In the genomic region with DNA sequence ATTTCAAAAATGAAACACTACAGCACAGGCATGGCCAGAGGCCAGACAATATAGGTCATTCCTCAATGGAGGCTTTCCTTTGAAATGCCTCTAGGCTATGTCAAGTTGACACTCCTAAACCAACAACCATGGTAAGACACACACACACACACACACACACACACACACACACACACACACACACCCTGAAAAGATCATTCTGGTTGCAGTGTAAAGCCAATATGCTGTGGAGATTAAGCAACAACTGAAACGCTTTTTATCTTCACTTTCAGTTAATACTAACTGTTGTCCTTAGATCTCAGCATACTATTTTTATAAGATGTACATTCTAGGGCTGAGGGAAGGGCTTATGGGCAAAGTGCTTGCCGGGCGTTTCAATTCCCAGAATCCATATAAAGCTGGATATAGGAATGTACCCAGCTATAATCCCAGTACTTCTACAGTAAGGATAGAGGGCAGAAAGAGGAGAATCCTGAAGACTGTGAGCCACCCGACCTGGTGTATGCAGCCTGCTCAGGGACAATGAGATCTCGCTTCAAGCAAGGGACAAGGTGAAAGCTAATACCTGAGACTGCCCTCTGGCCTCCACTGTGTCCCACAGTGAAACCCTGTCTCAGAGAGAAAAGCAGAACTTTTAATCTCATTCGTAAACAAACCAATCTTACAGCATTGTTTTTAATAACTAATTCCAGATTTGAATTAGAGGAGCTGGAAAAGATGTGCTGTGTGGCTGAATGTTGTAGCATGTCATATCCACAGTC, we compare ENCODE assay signal across 16 mouse cellular contexts. TPM values are rescaled to one million over a fixed set of nuclear protein-coding genes. Genes with fewer than 3 reads are reported as not detected.
A peak's percentile ranks its signal among the peaks of the same experiment; 100 is the strongest.
DNase-seq lines count a peak whose midpoint lies in the region; ATAC-seq and TF ChIP-seq lines count a peak whose summit lies in the region.
"Had no signal": no experiment of that assay in that cellular context is flagged by ENCODE, and none has a peak within 500 bp of the region (broad histone marks: within the 10 kb centered on the region; RNA-seq: fewer than 3 reads in every experiment).

No protein-coding gene starts in this region.

- peaks cover 32% of the 10 kb centered on the region for H3K79me2 ChIP-seq in MEL (ENCODE audit: control insufficient read depth, insufficient read depth, low read length, poor library complexity)

- 81% methylated on average over 6 of the region's 6 CpGs for WGBS in intestine, embryonic 15.5 days
- 81% methylated on average over 6 of the region's 6 CpGs for WGBS in hindbrain, embryonic 10.5 days

- H3K4me2 ChIP-seq in intestine, embryonic 15.5 days (replicated peaks), result no peak overlapping the region
- H3K4me2 ChIP-seq: forebrain, embryonic 15.5 days; kidney, embryonic 15.5 days; lung, embryonic 14.5 days had no signal

- H3K27ac ChIP-seq in layer of hippocampus, adult 2 months, result peak overlapping the region; percentile 76
- peak overlapping the region; percentile 2; the same call in 1 of the 2 replicates for H3K27ac ChIP-seq in MEL (ENCODE audit: control insufficient read depth, low read depth, low read length)
- H3K27ac ChIP-seq in intestine, embryonic 15.5 days, result no peak overlapping the region
- no peak overlapping the region for H3K27ac ChIP-seq in hindbrain, embryonic 10.5 days
- H3K27ac ChIP-seq: forebrain, embryonic 15.5 days; kidney, embryonic 15.5 days; midbrain, embryonic 10.5 days had no signal

- peaks cover 16 to 46% of the 10 kb centered on the region in 2 experiments for H3K4me1 ChIP-seq in MEL (ENCODE audit: control insufficient read depth in 1 of 2, insufficient read depth in 2 of 2, low read length in 2 of 2)
- H3K4me1 ChIP-seq in megakaryocyte, embryonic 14.5 days, result peaks cover 87% of the 10 kb centered on the region
- H3K4me1 ChIP-seq in intestine, embryonic 15.5 days (replicated peaks), result no peaks in the 10 kb centered on the region
- H3K4me1 ChIP-seq in hindbrain, embryonic 10.5 days (replicated peaks), result peaks cover 10% of the 10 kb centered on the region; the same call in 1 of the 2 replicates
- H3K4me1 ChIP-seq: kidney, embryonic 15.5 days had no signal

- TF ChIP-seq CTCF in layer of hippocampus, adult 2 months (conservative IDR thresholded peaks at IDR 0.05), result no peak
- no peak for TF ChIP-seq CTCF in MEL (IDR thresholded peaks at IDR 0.05 in 2 of 3, conservative IDR thresholded peaks at IDR 0.05 in 1 of 3; ENCODE audit: control insufficient read depth in 1 of 3, insufficient read depth in 1 of 3, low read depth in 2 of 3, low read length in 3 of 3, poor library complexity in 1 of 3, severe bottlenecking in 1 of 3)

- H3K27me3 ChIP-seq in MEL (ENCODE audit: control insufficient read depth in 1 of 2, insufficient read depth in 2 of 2, low read length in 2 of 2), result no peaks in the 10 kb centered on the region
- H3K27me3 ChIP-seq in megakaryocyte, embryonic 14.5 days (replicated peaks), result no peaks in the 10 kb centered on the region
- H3K27me3 ChIP-seq in intestine, embryonic 15.5 days (replicated peaks), result no peaks in the 10 kb centered on the region
- no peaks in the 10 kb centered on the region for H3K27me3 ChIP-seq in hindbrain, embryonic 10.5 days (ENCODE audit: insufficient read depth, poor library complexity, severe bottlenecking)
- H3K27me3 ChIP-seq: forebrain, embryonic 15.5 days; kidney, embryonic 15.5 days had no signal

- no peak; the same call in 1 of the 2 replicates for ATAC-seq in intestine, embryonic 15.5 days
- ATAC-seq: forebrain, embryonic 15.5 days had no signal

- peaks cover 0 to 33% of the 10 kb centered on the region in 2 experiments; a peak in 2 of 4 replicates for H3K36me3 ChIP-seq in MEL (ENCODE audit: control insufficient read depth in 1 of 2, insufficient read depth in 2 of 2, low read length in 2 of 2)
- H3K36me3 ChIP-seq in megakaryocyte, embryonic 14.5 days (replicated peaks; ENCODE audit: low read length), result peaks cover 45% of the 10 kb centered on the region
- no peaks in the 10 kb centered on the region for H3K36me3 ChIP-seq in intestine, embryonic 15.5 days
- no peaks in the 10 kb centered on the region for H3K36me3 ChIP-seq in hindbrain, embryonic 10.5 days
- H3K36me3 ChIP-seq: forebrain, embryonic 15.5 days; kidney, embryonic 15.5 days; midbrain, embryonic 10.5 days had no signal

- H3K9ac ChIP-seq in MEL (ENCODE audit: control insufficient read depth, low read depth, low read length, poor library complexity, severe bottlenecking), result no peak overlapping the region
- H3K9ac ChIP-seq in intestine, embryonic 15.5 days, result no peak overlapping the region
- H3K9ac ChIP-seq: forebrain, embryonic 15.5 days; kidney, embryonic 15.5 days; lung, embryonic 14.5 days had no signal

- H3K9me3 ChIP-seq in MEL (replicated peaks; ENCODE audit: insufficient read depth, low read length), result no peaks in the 10 kb centered on the region
- H3K9me3 ChIP-seq in megakaryocyte, embryonic 14.5 days, result no peaks in the 10 kb centered on the region
- no peaks in the 10 kb centered on the region for H3K9me3 ChIP-seq in intestine, embryonic 15.5 days
- H3K9me3 ChIP-seq in hindbrain, embryonic 10.5 days, result no peaks in the 10 kb centered on the region
- H3K9me3 ChIP-seq: forebrain, embryonic 15.5 days; kidney, embryonic 15.5 days; midbrain, embryonic 10.5 days had no signal

- no peak for TF ChIP-seq RAD21 in MEL (IDR thresholded peaks at IDR 0.05; ENCODE audit: low read depth, low read length)

- TF ChIP-seq EP300 in MEL (IDR thresholded peaks at IDR 0.05; ENCODE audit: low read depth in 1 of 2, low read length in 2 of 2), result peak; percentile 55 to 80

- no peak for DNase-seq in layer of hippocampus, adult 2 months (ENCODE audit: low spot score in 2 of 2)
- DNase-seq in layer of hippocampus, adult 9-11 months, result no peak
- DNase-seq in MEL (ENCODE audit: low read depth, low spot score), result no peak
- DNase-seq in induced T-regulatory cell, adult 2 months (ENCODE audit: low read depth), result peak; percentile 39
- DNase-seq in hindbrain, embryonic 10.5 days (ENCODE audit: low spot score), result no peak
- no peak for DNase-seq in layer of hippocampus, adult 9-10 months (ENCODE audit: low spot score)
- DNase-seq: cerebellum, adult 9-10 months; heart, postnatal 36 days; lung, embryonic 14.5 days; right cerebral cortex, postnatal 25 days; thymus, adult 18-20 months had no signal

- TF ChIP-seq POLR2A in MEL (IDR thresholded peaks at IDR 0.05; ENCODE audit: control insufficient read depth in 1 of 2, insufficient read depth in 1 of 2, low read depth in 1 of 2, low read length in 2 of 2, poor library complexity in 1 of 2), result no peak

- no peak overlapping the region for H3K4me3 ChIP-seq in layer of hippocampus, adult 2 months
- H3K4me3 ChIP-seq in MEL (ENCODE audit: control insufficient read depth in 1 of 2, insufficient read depth in 1 of 2, low read depth in 2 of 2, low read length in 2 of 2), result peak overlapping the region in 1 of 2 experiments; percentile 9; a peak in 1 of 4 replicates
- peak overlapping the region; percentile 80 for H3K4me3 ChIP-seq in megakaryocyte, embryonic 14.5 days (replicated peaks)
- H3K4me3 ChIP-seq in intestine, embryonic 15.5 days (replicated peaks), result no peak overlapping the region
- H3K4me3 ChIP-seq in hindbrain, embryonic 10.5 days, result no peak overlapping the region
- H3K4me3 ChIP-seq: forebrain, embryonic 15.5 days; kidney, embryonic 15.5 days; midbrain, embryonic 10.5 days had no signal

TF ChIP-seq in MEL, 35 proteins besides CTCF, POLR2A, EP300 and RAD21:
- TF ChIP-seq JUND (IDR thresholded peaks at IDR 0.05; ENCODE audit: low read depth, low read length) (no peak), ZC3H11A (IDR thresholded peaks at IDR 0.05; ENCODE audit: low read depth, low read length) (no peak), GATA1 (IDR thresholded peaks at IDR 0.05; ENCODE audit: low read depth, low read length) (peak; percentile 38; the same call in 1 of the 2 replicates), ZMIZ1 (IDR thresholded peaks at IDR 0.05; ENCODE audit: low read depth, low read length) (no peak), MXI1 (IDR thresholded peaks at IDR 0.05; ENCODE audit: low read depth, low read length) (peak; percentile 12; the same call in 1 of the 2 replicates), SIN3A (IDR thresholded peaks at IDR 0.05; ENCODE audit: low read length) (peak; percentile 24; the same call in 1 of the 2 replicates), ZKSCAN1 (IDR thresholded peaks at IDR 0.05; ENCODE audit: low read depth, low read length) (no peak), BHLHE40 (IDR thresholded peaks at IDR 0.05; ENCODE audit: borderline replicate concordance, low read depth, low read length) (no peak), MYB (IDR thresholded peaks at IDR 0.05; ENCODE audit: low read depth, low read length) (peak; percentile 89), ETS1 (IDR thresholded peaks at IDR 0.05; ENCODE audit: low read depth, low read length) (peak; percentile 55; the same call in 1 of the 2 replicates), TCF12 (IDR thresholded peaks at IDR 0.05; ENCODE audit: low read depth, low read length) (peak; percentile 55; the same call in 1 of the 2 replicates)

RNA-seq across cellular contexts. Expression of a gene that starts 43.6 kb away (rescaled TPM):
- total RNA-seq in layer of hippocampus, adult 2 months (2021), result 100 to 1,000 TPM in 1 of 2 experiments, 10 to 100 TPM in 1; 94.6 to 101 TPM
- total RNA-seq in MEL (2012; rRNA removed), result 32.3 and 39.7 TPM in 2 replicates
- 10 to 100 TPM in 1 of 2 experiments, not detected in 1; 64.5 TPM for polyA plus RNA-seq in MEL (2012; ENCODE audit: insufficient read depth in 1 of 2, insufficient read length in 2 of 2, low read depth in 1 of 2, low replicate concordance in 2 of 2, missing spikeins in 1 of 2)
- polyA plus RNA-seq in megakaryocyte, embryonic 14.5 days (2012; ENCODE audit: insufficient read depth, low replicate concordance), result 3.2 and 38.3 TPM in 2 replicates
- 116 and 133 TPM in 2 replicates for polyA plus RNA-seq in intestine, embryonic 15.5 days (2015; fragmentation: Nextera tagmentation; extraction: Ambion mirVana)
- polyA plus RNA-seq in hindbrain, embryonic 10.5 days (2016; fragmentation: Nextera tagmentation; extraction: Ambion mirVana), result 66.3 and 77.3 TPM in 2 replicates

RNA-seq across cellular contexts. Expression of a gene that starts 53.1 kb away (rescaled TPM):
- total RNA-seq in layer of hippocampus, adult 2 months (2021), result 10 to 100 TPM; 74.1 to 74.9 TPM
- total RNA-seq in MEL (2012; rRNA removed), result 0.20 and 0.39 TPM in 2 replicates
- polyA plus RNA-seq in MEL (2012; ENCODE audit: insufficient read depth in 1 of 2, insufficient read length in 2 of 2, low read depth in 1 of 2, low replicate concordance in 2 of 2, missing spikeins in 1 of 2), result under 1 TPM in 1 of 2 experiments, not detected in 1; 0.61 TPM
- 4.4 and 6.7 TPM in 2 replicates for polyA plus RNA-seq in megakaryocyte, embryonic 14.5 days (2012; ENCODE audit: insufficient read depth, low replicate concordance)
- 1.7 and 2.2 TPM in 2 replicates for polyA plus RNA-seq in intestine, embryonic 15.5 days (2015; fragmentation: Nextera tagmentation; extraction: Ambion mirVana)
- polyA plus RNA-seq in hindbrain, embryonic 10.5 days (2016; fragmentation: Nextera tagmentation; extraction: Ambion mirVana), result 2.1 and 4.3 TPM in 2 replicates

Comparison
In these comparisons a context has a peak if more than half of its experiments do, and no peak if none do; other contexts are left out.
1. H3K27ac ChIP-seq: peak in layer of hippocampus, adult 2 months (single experiment) and MEL (single experiment); none in intestine, embryonic 15.5 days (single experiment) and hindbrain, embryonic 10.5 days (single experiment).